Mouse (Mus musculus) midbrain, embryonic 10.5 days (tissue): ENCODE measurements around the gene Slc40a1. TPM values are rescaled to one million over a fixed set of nuclear protein-coding genes. Genes with fewer than 3 reads are reported as not detected.
A peak's percentile ranks its signal among the peaks of the same experiment; 100 is the strongest.

Experiments
- DNase-seq: peaks from one replicate; pipeline ENCODE4 v3.0.0-alpha.2; 2017; ENCODE audit warnings: low spot score
- H3K27ac ChIP-seq: fragments of 300-500 bp; sonication (generic); replicated peaks from 2 replicates; pipeline ENCODE4 v1.5.1; 2016; ENCODE audit warnings: mild to moderate bottlenecking
- H3K27me3 ChIP-seq: fragments of 300-500 bp; sonication (generic); 2 replicates; pipeline ENCODE4 v1.6.1; 2016; ENCODE audit warnings: low read depth, mild to moderate bottlenecking; ENCODE audit not compliant: poor library complexity, severe bottlenecking
- H3K36me3 ChIP-seq: fragments of 300-500 bp; sonication (generic); 2 replicates; pipeline ENCODE4 v1.6.1; 2016; ENCODE audit warnings: mild to moderate bottlenecking, moderate library complexity
- H3K4me1 ChIP-seq: fragments of 300-500 bp; sonication (generic); 2 replicates; pipeline ENCODE4 v1.6.1; 2016
- H3K4me3 ChIP-seq: fragments of 300-500 bp; sonication (generic); 2 replicates; pipeline ENCODE4 v1.5.1; 2016; ENCODE audit warnings: mild to moderate bottlenecking, moderate library complexity
- H3K9me3 ChIP-seq: fragments of 300-500 bp; sonication (generic); replicated peaks from 2 replicates; pipeline ENCODE4 v1.6.1; 2016; ENCODE audit warnings: mild to moderate bottlenecking
- WGBS: fragments of 180-500 bp; shearing (Covaris S2); methylation state at CpG from one replicate; pipeline ENCODE4 v1.1.7; 2016; 5-methylcytosine and 5-hydroxymethylcytosine counted together
- polyA plus RNA-seq: library from polyadenylated mRNA; unstranded; fragments of >200 nt; fragmentation: Nextera tagmentation; extraction: Ambion mirVana; gene quantifications from 2 replicates; pipeline ENCODE4 v1.2.1, GENCODE M21; 2016

Gene Slc40a1
- polyA plus RNA-seq, result 9.0 and 17.2 TPM in 2 replicates

GRCm38 (mm10) chr1:45926393-45926763 lies at the start of gene Slc40a1:
Slc40a1 (minus strand) TSS chr1:45926523.
- Histone ChIP-seq H3K4me1 (peaks cover 7% of the 10 kb centered on the region), H3K27ac (peak within 1 kb of the TSS; percentile 65), H3K27me3 (peaks cover 41% of the 10 kb centered on the region), H3K4me3 (peak within 1 kb of the TSS; percentile 74), H3K36me3 (no peaks in the 10 kb centered on the region), H3K9me3 (no peaks in the 10 kb centered on the region)
- DNase-seq, result no peak
- 17% methylated on average over 9 of the region's 9 CpGs for WGBS

- no peak for DNase-seq
- Histone ChIP-seq H3K4me3 (no peak overlapping the region), H3K4me1 (no peaks in the 10 kb centered on the region), H3K27me3 (no peaks in the 10 kb centered on the region), H3K27ac (no peak overlapping the region), H3K36me3 (no peaks in the 10 kb centered on the region), H3K9me3 (no peaks in the 10 kb centered on the region)
- 90% methylated on average over 4 of the region's 4 CpGs for WGBS
Observed at GRCm38 (mm10) chr1:45971314-45971713, 45.0 kb upstream of the Slc40a1 start.

- Histone ChIP-seq H3K4me1 (no peaks in the 10 kb centered on the region), H3K27me3 (no peaks in the 10 kb centered on the region), H3K27ac (no peak overlapping the region), H3K4me3 (no peak overlapping the region), H3K9me3 (no peaks in the 10 kb centered on the region), H3K36me3 (no peaks in the 10 kb centered on the region)
- DNase-seq, result no peak
- WGBS, result 74% methylated on average over 2 of the region's 2 CpGs
Observed at GRCm38 (mm10) chr1:45948988-45949387, 22.7 kb upstream of the Slc40a1 start.

- Histone ChIP-seq H3K27ac (no peak overlapping the region), H3K36me3 (no peaks in the 10 kb centered on the region), H3K4me1 (no peaks in the 10 kb centered on the region), H3K27me3 (no peaks in the 10 kb centered on the region), H3K4me3 (no peak overlapping the region), H3K9me3 (no peaks in the 10 kb centered on the region)
- WGBS, result 76% methylated on average over 1 of the region's 1 CpGs
- no peak for DNase-seq
Observed at GRCm38 (mm10) chr1:45947843-45948242, 21.5 kb upstream of the Slc40a1 start.

GRCm38 (mm10) chr1:45931127-45931526 lies 4.8 kb upstream of the Slc40a1 start:
- H3K27ac ChIP-seq, result no peak overlapping the region
- no peak overlapping the region for H3K4me3 ChIP-seq
- no peaks in the 10 kb centered on the region for H3K9me3 ChIP-seq

GRCm38 (mm10) chr1:45926911-45927310 lies 588 bp upstream of the Slc40a1 start:
- Histone ChIP-seq H3K27ac (no peak overlapping the region), H3K4me1 (peaks cover 7% of the 10 kb centered on the region), H3K27me3 (peaks cover 41% of the 10 kb centered on the region), H3K36me3 (no peaks in the 10 kb centered on the region), H3K4me3 (no peak overlapping the region), H3K9me3 (no peaks in the 10 kb centered on the region)
- WGBS, result 51% methylated on average over 3 of the region's 3 CpGs
- no peak for DNase-seq

More at GRCm38 (mm10) chr1:45931127-45931526, 4.8 kb upstream of the Slc40a1 start:
- peaks cover 3% of the 10 kb centered on the region for H3K4me1 ChIP-seq
- H3K27me3 ChIP-seq, result peaks cover 19% of the 10 kb centered on the region
- no peaks in the 10 kb centered on the region for H3K36me3 ChIP-seq
- DNase-seq, result no peak

- H3K4me3 ChIP-seq, result peak overlapping the region; percentile 74
- no peaks in the 10 kb centered on the region for H3K36me3 ChIP-seq
- no peaks in the 10 kb centered on the region for H3K9me3 ChIP-seq
- peak; percentile 81 for DNase-seq
- peaks cover 7% of the 10 kb centered on the region for H3K4me1 ChIP-seq
- WGBS, result under 1% methylated on average over 51 of the region's 53 CpGs
- peak overlapping the region; percentile 65 for H3K27ac ChIP-seq
- peaks cover 41% of the 10 kb centered on the region for H3K27me3 ChIP-seq
Observed at GRCm38 (mm10) chr1:45925500-45926392, 577 bp downstream of the Slc40a1 start.

GRCm38 (mm10) chr1:45925131-45925499 lies 1.2 kb downstream of the Slc40a1 start:
- DNase-seq, result no peak

GRCm38 (mm10) chr1:45924516-45924915 lies 1.8 kb downstream of the Slc40a1 start:
- Histone ChIP-seq H3K9me3 (no peaks in the 10 kb centered on the region), H3K36me3 (no peaks in the 10 kb centered on the region), H3K4me3 (no peak overlapping the region), H3K4me1 (peaks cover 7% of the 10 kb centered on the region), H3K27ac (no peak overlapping the region), H3K27me3 (peaks cover 41% of the 10 kb centered on the region)
- WGBS, result 73% methylated on average over 7 of the region's 7 CpGs
- DNase-seq, result no peak

More at GRCm38 (mm10) chr1:45925131-45925499, 1.2 kb downstream of the Slc40a1 start:
- H3K4me3 ChIP-seq, result peak overlapping the region; percentile 74
- H3K27ac ChIP-seq, result peak overlapping the region; percentile 65
- H3K4me1 ChIP-seq, result peaks cover 7% of the 10 kb centered on the region
- H3K9me3 ChIP-seq, result no peaks in the 10 kb centered on the region
- 15% methylated on average over 7 of the region's 7 CpGs for WGBS
- no peaks in the 10 kb centered on the region for H3K36me3 ChIP-seq
- peaks cover 41% of the 10 kb centered on the region for H3K27me3 ChIP-seq

GRCm38 (mm10) chr1:45923306-45923705 lies 3.0 kb downstream of the Slc40a1 start:
- Histone ChIP-seq H3K27me3 (peaks cover 41% of the 10 kb centered on the region), H3K36me3 (no peaks in the 10 kb centered on the region), H3K4me1 (peaks cover 7% of the 10 kb centered on the region), H3K27ac (no peak overlapping the region), H3K9me3 (no peaks in the 10 kb centered on the region), H3K4me3 (no peak overlapping the region)
- no peak for DNase-seq
- WGBS, result 83% methylated on average over 4 of the region's 4 CpGs

- H3K4me3 ChIP-seq, result no peak overlapping the region
- no peaks in the 10 kb centered on the region for H3K4me1 ChIP-seq
- H3K36me3 ChIP-seq, result no peaks in the 10 kb centered on the region
- DNase-seq, result no peak
- peaks cover 18% of the 10 kb centered on the region for H3K27me3 ChIP-seq
- no peaks in the 10 kb centered on the region for H3K9me3 ChIP-seq
- WGBS, result 91% methylated on average over 3 of the region's 3 CpGs
- no peak overlapping the region for H3K27ac ChIP-seq
Observed at GRCm38 (mm10) chr1:45920703-45921102, 5.6 kb downstream of the Slc40a1 start.

GRCm38 (mm10) chr1:45919752-45920151 lies 6.6 kb downstream of the Slc40a1 start:
- no peak overlapping the region for H3K27ac ChIP-seq
- no peaks in the 10 kb centered on the region for H3K9me3 ChIP-seq
- peaks cover 14% of the 10 kb centered on the region for H3K27me3 ChIP-seq
- no peaks in the 10 kb centered on the region for H3K36me3 ChIP-seq
- no peak overlapping the region for H3K4me3 ChIP-seq
- no peaks in the 10 kb centered on the region for H3K4me1 ChIP-seq
- no peak for DNase-seq
- WGBS, result 87% methylated on average over 1 of the region's 1 CpGs

- no peaks in the 10 kb centered on the region for H3K27me3 ChIP-seq
- H3K4me1 ChIP-seq, result no peaks in the 10 kb centered on the region
- H3K27ac ChIP-seq, result no peak overlapping the region
- H3K9me3 ChIP-seq, result no peaks in the 10 kb centered on the region
- no peaks in the 10 kb centered on the region for H3K36me3 ChIP-seq
- WGBS, result 84% methylated on average over 4 of the region's 4 CpGs
- no peak for DNase-seq
- H3K4me3 ChIP-seq, result no peak overlapping the region
Observed at GRCm38 (mm10) chr1:45917136-45917803, 9.1 kb downstream of the Slc40a1 start.
